Mouse (Mus musculus): ENCODE results near the gene Akt1s1.
A peak's percentile ranks its signal among the peaks of the same experiment; 100 is the strongest.

The Akt1s1 gene

DNA sequence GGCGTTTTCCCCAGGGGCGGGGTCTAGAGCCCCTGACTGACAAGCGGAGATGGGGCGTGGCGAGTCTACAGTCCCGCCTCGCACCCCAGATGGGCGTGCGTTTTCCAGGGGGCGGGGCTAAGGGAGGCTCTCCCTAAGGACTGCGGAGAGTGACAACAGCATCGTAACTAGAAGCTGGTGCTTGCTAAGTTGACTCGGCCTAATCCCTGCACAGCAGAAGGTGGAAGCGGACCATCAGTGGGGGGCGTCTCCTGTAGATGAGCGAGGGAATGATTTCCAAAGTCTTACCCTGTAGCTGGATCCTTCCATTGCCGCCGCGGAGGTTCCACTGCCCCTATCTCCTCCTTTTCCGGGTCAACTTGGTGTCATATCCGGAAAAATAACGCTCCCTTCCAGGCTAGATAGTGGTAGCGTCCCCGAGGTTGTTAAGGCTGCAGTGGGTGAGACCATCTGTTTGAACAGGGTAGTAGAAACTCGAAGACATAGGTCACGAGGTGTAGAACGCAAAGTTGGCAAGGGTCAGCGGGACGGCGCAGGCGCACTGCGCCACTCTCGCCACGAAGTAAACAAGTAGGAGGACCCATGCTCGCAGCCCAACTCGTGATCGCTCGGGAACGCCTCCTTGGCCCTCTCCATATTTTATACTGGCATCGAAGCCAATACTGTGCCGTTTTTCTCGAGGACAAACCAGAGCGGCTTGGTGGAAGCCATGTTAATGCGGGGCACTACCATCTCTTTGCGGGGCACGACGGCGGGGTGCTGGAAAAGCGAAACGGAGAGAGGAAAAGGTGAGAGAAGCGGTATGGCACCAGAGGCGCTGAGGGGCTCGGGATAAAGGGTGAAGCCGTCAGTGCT is at the start of gene Akt1s1, which contains the start of gene Tbc1d17:
TSS of gene Akt1s1 (plus strand) at position 431 of the 855 bp plus-strand sequence.
TSS of gene Tbc1d17 (minus strand) at position 519 of the 855 bp plus-strand sequence.
- peak; percentile 99 to 100 for DNase-seq

DNA sequence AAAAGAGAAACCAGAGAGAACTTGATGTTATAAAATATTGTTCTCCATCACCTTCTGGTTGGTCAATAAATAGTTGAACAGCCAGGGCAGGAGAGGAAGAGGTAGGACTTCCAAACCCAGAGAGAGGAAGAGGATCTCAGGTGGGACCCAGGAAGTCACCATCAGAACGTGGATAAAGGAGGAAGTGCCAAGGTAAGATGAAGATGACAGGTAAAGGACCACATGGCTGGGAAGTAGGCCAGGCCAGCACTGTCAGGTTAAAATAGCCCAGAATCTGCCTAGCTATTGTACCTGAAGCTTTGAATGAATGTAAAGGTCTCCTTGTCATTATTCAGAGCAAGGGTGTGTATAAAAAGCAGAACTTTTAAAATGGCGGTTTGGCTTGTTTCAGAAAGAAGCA is 39.9 kb upstream of the Akt1s1 start:
- DNase-seq = no peak

DNA sequence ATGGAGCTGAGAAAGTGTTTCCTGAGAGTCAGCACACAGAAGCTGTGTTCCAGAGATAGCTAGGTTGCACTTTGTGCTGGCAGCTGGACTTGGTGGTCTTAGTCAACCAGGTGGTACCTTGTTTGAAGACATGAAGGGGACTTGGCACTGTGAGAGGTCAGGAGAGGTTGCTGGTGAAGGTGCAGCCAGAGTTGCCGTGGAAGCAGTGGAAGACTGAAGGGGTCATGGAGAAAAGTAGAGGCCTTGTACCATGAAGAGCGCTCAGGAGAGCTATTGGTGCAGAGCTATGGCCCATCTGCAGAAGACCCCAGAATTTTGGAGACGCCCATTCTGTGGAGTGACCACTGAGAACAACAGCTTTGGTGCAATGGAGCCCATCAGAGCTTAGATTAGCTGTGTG is 39.3 kb upstream of the Akt1s1 start:
- DNase-seq = no peak

DNA sequence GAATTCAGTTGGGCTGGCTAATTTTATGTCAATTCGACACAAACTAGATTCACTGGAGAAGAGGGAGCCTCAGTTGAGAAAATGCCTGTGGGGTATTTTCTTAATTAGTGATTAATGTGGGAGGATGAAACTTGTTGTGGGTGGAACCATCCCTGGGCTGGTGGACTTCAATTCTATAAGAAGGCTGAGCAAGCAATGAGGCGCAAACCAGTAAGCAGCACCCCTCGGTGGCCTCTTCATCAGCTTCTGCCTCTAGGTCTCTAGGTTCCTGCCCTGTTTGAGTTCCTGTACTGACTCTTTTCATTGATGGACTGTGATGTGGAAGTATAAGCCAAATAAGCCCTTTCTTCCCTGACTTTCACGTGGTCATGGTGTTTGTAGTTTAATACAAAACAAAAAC is 38.4 kb upstream of the Akt1s1 start:
- no peak for DNase-seq

DNA sequence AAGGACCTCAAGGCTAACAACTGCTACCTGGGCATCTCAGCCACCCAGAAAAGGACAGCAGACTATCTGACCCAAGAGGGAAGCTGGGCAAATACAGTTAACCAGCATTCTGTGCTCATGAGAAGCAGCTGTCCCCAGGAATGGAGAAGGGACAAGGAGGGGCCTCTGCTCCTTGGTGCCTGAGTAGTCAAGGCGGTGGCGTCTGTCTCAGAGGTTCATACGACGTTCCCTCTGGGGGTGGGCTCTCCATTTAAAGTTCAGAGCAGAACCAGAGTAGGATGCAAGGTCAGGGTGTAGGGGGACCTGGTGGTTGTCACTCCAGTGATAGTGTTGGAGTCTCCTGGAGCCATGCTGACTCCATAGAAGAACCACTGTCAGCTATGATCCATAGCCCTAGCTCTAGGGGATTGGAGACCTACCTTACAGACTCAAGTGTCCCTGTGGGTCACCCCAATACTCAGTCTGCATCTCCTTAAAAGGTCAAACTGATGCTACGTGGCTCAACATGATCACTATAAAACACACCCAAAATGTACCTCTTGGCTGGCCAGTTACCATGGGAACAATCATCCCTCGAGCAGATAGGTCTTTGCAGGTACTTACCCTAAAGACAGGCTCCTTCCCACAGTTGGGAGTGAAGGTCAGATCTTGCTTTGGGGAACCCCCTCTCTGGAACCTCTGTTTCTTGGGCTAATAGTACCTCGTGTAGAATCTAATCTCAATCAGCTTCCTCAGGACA is 37.8 kb upstream of the Akt1s1 start:
- DNase-seq = no peak

DNA sequence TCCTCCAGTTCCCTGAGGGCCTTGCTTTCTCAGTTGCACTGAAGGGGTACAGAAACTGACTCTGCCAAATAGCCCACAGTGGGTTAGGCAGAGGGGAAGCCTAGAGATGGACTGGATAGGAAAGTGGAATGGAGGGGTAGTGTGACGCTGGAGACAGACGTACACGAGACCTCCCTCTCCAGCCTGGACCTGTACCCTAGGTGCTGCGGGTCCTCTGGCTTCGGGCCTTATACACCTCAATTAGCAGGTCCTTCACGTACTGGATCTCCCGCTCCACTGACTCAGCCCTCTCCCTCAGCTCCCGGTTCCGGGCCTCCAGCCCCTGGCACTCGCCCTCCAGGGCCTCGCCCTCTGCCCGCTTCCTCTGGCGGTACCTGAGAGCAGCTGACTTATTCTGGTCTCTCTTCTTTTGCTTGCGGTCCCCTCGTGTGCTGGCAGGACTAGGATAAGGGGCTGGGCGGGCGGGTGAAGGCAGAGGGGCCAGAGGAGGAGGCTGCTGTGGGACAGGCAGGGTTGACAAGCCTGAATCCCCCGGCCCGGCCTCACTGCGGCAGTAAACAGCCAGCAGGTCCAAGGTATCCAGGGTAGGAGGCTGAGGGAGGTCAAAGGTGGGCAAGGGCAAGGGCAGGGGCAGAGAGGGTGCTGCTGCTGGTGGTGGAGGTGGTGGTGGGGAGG is 36.0 kb upstream of the Akt1s1 start:
- no peak for DNase-seq

DNA sequence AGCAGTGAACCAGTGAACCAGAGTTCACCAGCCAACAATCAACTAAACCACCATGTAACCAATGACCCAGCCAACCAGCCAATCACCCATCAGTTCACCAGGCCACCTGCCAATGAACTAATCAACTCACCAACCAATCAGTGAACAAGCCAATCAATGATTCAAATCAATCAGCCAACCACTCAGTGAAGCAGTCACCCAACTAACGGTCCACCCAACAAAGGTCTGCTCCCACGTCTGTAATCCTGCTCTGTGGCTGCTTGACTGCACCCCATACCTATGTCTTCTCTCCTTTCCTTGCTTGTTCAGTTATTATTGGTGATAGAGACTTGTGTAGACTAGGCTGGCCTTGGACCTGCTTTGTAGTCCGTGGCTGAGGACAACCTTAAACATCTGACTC is 34.8 kb upstream of the Akt1s1 start:
- DNase-seq = no peak

DNA sequence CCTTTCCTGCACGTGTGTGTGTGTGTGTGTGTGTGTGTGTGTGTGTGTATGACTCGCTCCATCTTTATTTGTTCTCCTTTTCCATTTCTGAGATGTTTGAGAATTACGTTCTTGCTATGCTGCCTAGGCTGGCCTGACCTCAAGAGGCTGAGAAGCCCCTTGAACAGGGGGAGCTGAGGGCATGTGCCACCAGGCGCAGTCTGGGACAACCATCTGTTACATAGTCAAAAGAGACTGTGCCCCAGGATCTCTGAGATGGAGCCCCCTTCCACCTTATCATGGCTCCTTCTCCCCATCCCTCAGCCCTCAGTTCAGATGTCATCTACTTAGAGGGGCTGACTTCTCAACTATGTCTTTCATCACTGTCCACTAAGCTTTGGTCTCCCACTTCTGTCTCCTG is 34.4 kb upstream of the Akt1s1 start:
- DNase-seq = no peak

DNA sequence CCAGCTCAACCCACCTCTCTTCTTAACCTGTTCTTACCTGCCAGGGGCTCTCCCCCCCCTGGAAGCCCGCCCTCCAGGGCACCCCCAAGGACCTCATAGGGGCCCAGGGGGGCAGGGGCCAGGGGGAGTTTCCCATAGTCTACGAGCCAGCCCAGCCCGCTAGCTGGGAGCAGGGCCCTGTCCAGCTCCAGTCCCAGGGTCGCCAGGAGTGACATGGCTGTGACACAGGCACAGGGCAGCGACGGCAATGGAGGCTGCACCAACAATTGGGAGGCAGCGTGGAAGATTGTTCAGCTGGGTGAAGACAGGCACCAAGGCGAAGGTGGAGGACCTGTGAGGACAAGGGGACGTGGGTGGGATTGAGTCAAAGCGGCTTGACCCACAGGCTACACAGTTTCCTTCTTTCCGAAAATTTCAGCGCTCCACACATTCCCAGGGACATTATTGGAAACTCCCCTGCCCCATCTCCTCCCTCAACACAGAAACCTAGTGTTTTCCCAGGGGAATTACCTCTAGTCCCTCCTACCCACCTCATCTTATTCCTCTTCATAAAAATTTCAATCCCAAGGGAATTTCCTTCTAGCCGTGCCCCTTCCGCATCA is 33.7 kb upstream of the Akt1s1 start:
- peak; percentile 38 to 43 for DNase-seq

DNA sequence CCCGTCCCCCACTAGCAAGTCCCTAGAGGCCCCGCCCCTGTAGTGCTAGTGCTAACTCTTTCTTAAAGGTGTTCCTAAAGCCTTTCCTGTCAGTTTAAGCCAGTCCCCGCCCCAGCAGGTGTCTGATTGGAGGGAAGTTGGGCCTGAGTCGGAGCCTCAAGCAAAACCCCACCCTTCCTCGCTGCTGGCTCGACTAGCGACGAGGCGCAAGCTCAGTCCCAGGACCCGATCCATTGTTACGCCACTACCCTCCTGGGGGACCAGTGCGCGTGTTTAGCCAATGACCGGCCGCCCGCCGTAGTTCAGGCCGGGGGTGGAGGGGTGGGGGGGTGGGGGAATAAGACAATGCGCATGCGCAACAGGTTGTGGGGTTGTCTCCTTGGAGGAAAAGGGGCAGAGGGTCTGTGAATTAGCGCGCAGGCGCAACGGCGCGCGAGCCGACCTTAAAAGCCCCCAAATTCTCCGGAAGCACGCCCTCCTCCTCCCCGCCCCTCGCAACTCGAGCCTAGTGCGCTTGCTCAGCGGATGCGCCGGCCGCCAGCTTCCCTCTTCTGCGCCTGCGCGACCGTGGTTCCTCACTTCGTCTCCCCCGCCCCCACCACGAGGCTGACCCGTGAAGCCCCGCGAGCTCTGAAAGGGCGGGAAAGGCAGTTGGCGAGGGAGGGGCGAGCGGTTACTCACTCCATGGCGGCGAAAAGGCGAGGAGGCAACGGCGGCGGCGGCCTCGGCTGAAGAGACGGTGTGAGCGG is 32.9 kb upstream of the Akt1s1 start, which contains the start of the genes Nup62 and Il4i1:
TSS of gene Nup62 (plus strand) at position 368 of the 749 bp plus-strand sequence.
TSS of gene Il4i1 (plus strand) at position 667 of the 749 bp plus-strand sequence.
- peak; percentile 99 to 100 for DNase-seq

DNA sequence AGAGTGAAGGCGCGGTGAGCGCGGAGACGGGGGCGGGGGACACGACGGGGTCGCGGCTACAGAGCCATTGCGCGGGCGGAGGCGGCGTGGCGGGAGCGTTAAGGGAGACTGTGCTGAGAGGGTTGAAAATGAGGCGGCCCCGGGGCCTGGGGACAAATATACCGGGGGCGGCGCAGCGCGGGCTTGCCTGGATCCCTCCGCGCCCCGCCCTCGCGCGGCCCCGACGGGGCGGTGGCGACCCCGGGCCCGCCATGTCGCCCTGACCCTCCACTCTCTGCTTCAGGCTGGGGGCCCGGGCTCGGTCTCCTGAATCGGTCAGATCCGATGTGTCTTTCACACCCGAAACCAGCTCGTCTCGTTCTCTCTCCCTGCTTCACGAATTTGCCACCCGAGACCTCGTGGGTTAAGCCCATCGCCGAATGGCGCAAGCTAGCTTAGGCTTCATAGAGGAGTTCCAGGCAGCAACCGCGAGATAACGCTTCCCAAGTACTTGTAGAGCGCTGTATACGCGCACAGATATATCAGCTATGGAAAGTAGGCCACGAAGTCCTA is 32.2 kb upstream of the Akt1s1 start, which contains the start of gene Atf5:
TSS of gene Atf5 (minus strand) at position 189 of the 552 bp plus-strand sequence.
- DNase-seq = no peak

DNA sequence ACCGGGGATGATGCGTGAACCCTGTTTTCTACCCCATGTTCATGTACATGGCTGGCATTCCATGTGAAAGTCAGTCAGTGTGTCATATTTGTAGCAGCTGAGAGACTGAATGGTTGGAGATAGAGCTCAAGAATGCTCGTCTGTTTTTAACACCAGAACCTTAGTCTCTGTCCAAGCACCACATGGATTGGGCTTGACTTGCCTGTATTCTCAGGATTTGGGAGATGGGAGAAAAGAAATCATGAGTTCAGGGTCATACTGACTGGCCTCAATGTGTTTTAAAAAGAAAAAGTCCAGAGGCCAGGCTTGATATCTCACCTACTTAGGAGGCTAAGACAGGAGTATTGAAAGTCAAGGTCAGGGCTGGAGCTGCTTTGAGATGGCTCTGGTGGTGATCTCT is 31.4 kb upstream of the Akt1s1 start:
- DNase-seq = no peak

DNA sequence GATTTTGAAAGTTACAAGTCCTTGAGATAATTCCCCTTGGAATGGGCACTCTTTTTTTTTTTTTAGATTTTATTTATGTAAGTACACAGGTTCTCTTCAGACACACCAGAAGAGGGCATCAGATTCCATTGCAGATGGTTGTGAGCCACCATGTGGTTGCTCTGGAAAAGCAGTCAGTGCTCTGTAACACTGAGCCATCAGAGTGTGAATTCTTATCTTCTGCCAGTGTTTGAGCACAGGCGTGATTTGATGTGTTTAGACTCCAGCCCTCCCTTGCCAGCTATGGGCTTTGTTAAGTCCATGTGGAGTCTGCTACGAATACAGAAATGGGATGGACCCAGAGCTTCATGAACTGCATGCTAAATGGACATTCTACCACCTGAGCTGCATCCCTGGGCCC is 30.6 kb upstream of the Akt1s1 start:
- no peak for DNase-seq

DNA sequence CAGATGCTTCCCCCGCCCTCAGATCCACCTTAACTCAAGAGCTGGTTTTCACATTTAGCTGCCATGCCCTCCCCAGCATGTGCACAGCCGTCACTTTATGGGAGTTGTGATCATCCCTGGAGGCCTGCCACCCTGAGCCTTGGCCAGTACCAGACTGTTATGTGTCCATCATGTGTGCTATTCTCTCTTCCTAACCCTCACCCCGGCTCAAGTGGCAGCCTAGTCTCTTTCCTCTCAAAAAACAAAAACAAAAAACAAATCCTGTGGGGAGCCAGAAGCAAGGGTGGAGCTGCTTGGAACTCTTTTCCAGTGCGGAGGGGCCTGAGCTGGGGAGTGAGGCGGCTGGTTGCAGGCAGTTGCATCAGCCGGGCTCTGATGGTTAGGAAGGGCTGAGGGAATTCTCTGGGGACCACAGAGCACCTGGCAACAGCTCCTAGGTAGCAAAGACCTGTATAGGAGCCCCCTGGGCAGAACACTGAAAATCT is 30.0 kb upstream of the Akt1s1 start:
- peak in 1 of 2 experiments; percentile 67 for DNase-seq

DNA sequence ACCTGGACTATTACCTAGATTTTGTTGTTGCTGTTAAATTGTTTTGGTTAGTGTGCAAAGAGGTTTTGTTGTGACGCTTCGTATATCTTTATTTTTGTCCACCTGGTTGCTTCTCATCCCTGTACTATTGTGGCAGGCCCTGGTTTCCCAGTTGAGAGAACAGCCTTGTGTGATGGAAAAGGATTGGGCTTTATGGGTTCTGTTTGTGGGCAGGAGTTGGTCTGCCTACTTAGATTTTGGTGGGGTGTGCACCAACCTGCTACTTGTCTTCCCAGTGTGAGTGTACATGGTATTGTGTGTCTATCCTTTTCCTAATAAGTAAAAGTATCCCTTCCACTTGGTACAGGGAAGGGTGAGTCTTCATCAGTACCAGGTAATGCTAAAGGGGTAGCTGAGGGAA is 29.4 kb upstream of the Akt1s1 start:
- DNase-seq = no peak

DNA sequence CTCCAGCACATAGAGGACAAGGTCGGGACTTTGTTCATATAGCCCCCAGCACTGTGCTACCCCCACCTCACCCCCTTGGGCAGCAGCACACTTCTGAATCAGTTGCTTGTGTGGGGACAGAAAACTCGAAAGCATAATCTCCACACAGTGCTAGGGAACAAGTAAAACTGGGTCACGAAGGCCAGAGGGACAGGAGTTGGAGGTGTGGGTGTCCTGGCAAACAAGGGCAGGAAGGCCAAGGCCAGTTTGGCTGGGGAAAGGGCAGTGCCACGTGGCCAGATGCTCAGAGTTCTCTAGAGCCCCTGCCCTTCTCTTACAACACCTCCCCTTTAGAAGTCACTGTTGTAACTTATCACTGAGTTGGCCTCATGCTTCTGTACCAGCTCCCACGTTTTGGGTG is 28.9 kb upstream of the Akt1s1 start:
- peak in 1 of 2 experiments; percentile 1 for DNase-seq

DNA sequence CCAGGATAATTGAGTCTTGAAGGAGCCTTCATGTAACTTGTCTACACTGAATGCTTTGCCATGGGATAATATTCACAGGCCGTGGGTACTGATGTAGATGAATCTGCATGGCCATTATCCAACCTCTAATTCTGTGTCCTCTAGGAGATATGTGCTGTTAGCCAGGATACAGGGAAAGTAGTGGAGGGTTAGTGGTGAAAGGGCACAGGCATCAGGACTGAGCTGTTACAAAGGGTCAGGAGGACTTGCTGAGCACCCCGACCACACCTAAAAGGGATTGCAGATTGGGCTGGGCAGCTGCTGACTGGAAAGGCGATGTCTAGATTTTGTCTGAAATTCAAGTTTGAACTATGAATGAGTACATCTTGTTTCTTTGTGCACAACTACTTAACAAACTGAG is 28.3 kb upstream of the Akt1s1 start:
- DNase-seq = peak in 1 of 2 experiments; percentile 0

DNA sequence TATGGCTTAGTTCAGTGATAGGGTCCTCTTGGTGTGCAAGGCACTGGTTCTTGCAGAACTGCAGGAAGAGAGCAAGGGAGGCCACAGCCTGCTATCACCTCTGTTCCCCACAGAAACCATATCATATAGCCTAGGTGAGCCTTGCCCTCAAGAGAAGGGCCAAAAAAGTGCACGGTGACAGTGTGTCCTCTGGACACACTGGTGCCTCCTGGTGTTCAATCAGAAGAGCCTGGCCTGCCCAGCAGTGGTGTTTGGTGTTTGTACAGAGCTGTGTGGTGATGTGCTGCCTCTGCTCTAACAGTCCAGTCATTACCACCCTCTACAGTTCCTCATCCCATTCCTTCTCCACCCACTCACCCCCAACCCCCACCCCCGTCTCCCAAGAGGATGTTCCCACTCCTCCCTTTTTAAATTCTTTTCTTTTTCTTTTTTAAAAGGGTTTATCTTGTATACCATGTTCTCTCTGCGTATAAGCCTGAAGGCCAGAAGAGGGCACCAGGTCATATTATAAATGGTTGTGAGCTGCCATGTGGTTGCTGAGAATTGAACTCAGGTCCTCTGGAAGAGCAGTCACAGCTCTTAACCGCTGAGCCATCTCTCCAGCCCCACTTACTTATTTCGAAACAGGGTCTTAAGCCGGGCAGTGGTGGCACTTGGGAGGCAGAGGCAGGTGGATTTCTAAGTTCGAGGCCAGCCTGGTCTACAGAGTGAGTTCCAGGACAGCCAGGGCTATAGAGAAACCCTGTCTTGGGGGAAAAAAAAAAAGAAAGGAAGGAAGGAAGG is 26.9 kb upstream of the Akt1s1 start:
- DNase-seq = peak in 1 of 2 experiments; percentile 1

DNA sequence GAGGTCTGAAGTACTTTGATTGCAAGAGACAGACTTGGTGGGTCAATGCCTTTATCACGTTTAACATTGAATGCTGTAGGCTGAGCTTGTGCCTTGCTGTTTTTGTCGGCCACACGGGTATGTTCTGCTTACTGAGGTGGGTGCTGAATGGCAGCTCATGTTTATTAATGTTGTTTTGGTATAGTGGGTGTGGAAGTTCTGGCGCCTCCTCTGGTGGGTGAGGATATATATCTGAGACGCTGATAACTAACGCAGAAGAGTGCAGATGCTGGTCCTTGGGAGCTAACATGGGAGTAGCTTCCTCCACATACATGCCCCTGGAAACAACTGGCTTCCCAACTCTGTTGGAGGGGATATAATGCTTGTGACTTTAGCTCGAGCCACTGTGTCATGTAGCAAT is 25.4 kb upstream of the Akt1s1 start:
- no peak for DNase-seq

DNA sequence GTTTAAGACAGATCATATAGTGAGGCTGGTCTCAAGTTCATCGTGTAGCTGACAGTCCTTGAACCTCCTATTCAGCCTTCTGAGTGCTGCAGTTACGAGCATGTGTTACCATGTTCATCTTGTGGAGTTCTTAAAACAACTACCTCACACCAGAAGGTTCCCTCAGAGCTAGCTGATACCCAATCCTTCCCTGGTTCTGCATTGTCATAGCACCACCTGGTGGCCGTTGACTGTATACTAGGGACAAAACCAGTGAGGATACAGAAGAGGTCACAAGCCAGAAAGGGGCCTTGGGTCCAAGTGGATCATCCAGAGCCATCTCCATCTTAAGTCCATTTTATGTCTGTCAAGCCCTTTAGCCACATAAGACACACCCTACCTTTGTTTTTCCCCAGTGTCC is 23.9 kb upstream of the Akt1s1 start:
- DNase-seq = peak; percentile 89 to 94

DNA sequence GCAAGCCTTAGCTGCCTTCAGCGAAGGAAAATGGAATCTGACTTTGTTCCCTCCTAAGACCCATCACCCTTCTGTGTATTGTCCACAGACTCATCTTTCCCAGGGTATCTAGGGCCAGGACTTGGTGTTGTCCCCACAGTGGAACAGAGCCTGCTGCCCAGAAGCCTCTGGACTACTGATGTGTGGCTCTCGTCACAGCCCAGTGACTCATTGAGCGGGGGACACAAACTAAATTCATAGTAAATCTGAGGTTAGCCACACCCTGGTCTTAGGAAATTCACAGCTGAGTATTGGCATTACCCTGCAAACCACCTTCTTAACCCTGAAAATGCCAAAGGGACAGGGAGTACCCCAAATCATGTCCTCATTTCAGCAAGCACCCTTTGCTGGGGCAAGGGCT is 22.0 kb upstream of the Akt1s1 start:
- no peak for DNase-seq

Measured in cerebellum, postnatal 14 days (tissue).